8 mouse cellular contexts compared by ENCODE assay signal in the genomic region with DNA sequence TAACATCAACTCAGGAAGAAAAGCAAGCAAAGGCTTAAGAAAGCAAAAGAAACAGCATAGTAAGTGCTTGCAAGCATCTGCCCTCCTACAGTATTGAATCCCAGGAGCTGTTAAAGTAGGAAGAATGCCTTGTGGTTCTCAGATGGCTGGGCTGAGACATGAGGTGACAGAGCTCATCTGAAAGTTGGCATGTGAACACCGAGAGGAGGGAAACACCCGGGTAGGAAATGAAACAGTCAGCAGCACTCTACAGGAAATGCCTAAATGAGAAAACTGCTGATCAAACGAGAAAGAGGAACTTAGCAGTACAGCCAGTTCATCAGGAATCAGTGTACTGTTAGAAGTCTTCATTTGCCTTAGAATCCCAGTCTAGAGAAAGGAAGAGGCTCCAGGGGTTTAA.
A peak's percentile ranks its signal among the peaks of the same experiment; 100 is the strongest.
DNase-seq lines count a peak whose midpoint lies in the region; ATAC-seq and TF ChIP-seq lines count a peak whose summit lies in the region.

No protein-coding gene starts in this region.

- TF ChIP-seq EP300 in heart, adult 2 months (IDR thresholded peaks at IDR 0.05; ENCODE audit: insufficient read depth, low read depth, low read length) = no peak
- TF ChIP-seq EP300 in liver, postnatal 0 days (IDR thresholded peaks at IDR 0.05; ENCODE audit: low read depth) = 0 out of 2 replicates have a peak, but pooled peaks have one; percentile 16

- peak in 1 of 2 experiments; percentile 51 for DNase-seq in heart, adult 2 months
- no peak for DNase-seq in heart, postnatal 4 days
- DNase-seq in CD4-positive helper T cell, adult 2 months (ENCODE audit: low read depth, low spot score) = peak; percentile 58
- DNase-seq in cerebellum, adult 2 months = peak; percentile 34 to 72
- DNase-seq in liver, postnatal 0 days = no peak
- DNase-seq in thymus, postnatal 4 days = peak; percentile 42
- DNase-seq in retina, postnatal 1 day = no peak

- H3K27ac ChIP-seq in heart, adult 2 months = peak overlapping the region; percentile 2; the same call in 1 of the 2 replicates
- H3K27ac ChIP-seq in cerebellum, adult 2 months (ENCODE audit: insufficient read depth, low read length) = no peak overlapping the region
- H3K27ac ChIP-seq in liver, postnatal 0 days (ENCODE audit: low read depth) = peak overlapping the region; percentile 55
- no peak overlapping the region for H3K27ac ChIP-seq in intestine, postnatal 0 days (ENCODE audit: low read depth, low read length)

- no peaks in the 10 kb centered on the region for H3K79me2 ChIP-seq in heart, adult 2 months (replicated peaks; ENCODE audit: control insufficient read depth, insufficient read depth, low read length)

- H3K9ac ChIP-seq in heart, adult 2 months (ENCODE audit: low read depth, low read length) = no peak overlapping the region
- no peak overlapping the region for H3K9ac ChIP-seq in liver, postnatal 0 days (replicated peaks)
- no peak overlapping the region for H3K9ac ChIP-seq in intestine, postnatal 0 days (ENCODE audit: low read depth, low read length)

- intact Hi-C loops in heart, adult 2 months (cut with DNase I) = loop anchor here (5.0 kb wide), 1 partner anchor 143 kb away; a partner anchor contains a TSS

- TF ChIP-seq POLR2A in heart, adult 2 months (IDR thresholded peaks at IDR 0.05; ENCODE audit: insufficient read depth, low read depth, low read length) = no peak
- no peak for TF ChIP-seq POLR2A in cerebellum, adult 2 months (IDR thresholded peaks at IDR 0.05; ENCODE audit: borderline replicate concordance, insufficient read depth, low read length)

- 6% methylated on average over 3 of the region's 3 CpGs for WGBS in heart, adult 2 months
- WGBS in cerebellum, adult 2 months = 3% methylated on average over 3 of the region's 3 CpGs
- WGBS in liver, postnatal 0 days (ENCODE audit: insufficient replicate concordance) = 23% methylated on average over 3 of the region's 3 CpGs
- WGBS in intestine, postnatal 0 days = 38% methylated on average over 3 of the region's 3 CpGs

- ATAC-seq in liver, postnatal 0 days = peak; percentile 45
- no peak for ATAC-seq in intestine, postnatal 0 days

- peaks cover 12% of the 10 kb centered on the region for H3K4me1 ChIP-seq in heart, adult 2 months (ENCODE audit: control insufficient read depth, insufficient read depth, low read length)
- H3K4me1 ChIP-seq in cerebellum, adult 2 months (ENCODE audit: control insufficient read depth, insufficient read depth, low read length) = peaks cover 12% of the 10 kb centered on the region
- H3K4me1 ChIP-seq in liver, postnatal 0 days (ENCODE audit: insufficient read depth) = peaks cover 9% of the 10 kb centered on the region; the same call in 1 of the 2 replicates
- no peaks in the 10 kb centered on the region for H3K4me1 ChIP-seq in intestine, postnatal 0 days (replicated peaks; ENCODE audit: control insufficient read depth, insufficient read depth, low read length)

- peaks cover 18% of the 10 kb centered on the region for H3K36me3 ChIP-seq in heart, adult 2 months (ENCODE audit: control insufficient read depth, insufficient read depth, low read length)
- H3K36me3 ChIP-seq in liver, postnatal 0 days (replicated peaks; ENCODE audit: insufficient read depth, low read length) = no peaks in the 10 kb centered on the region
- H3K36me3 ChIP-seq in intestine, postnatal 0 days (ENCODE audit: control insufficient read depth, insufficient read depth) = no peaks in the 10 kb centered on the region

- H3K4me2 ChIP-seq in liver, postnatal 0 days (ENCODE audit: low read depth, low read length) = peak overlapping the region; percentile 40; the same call in 1 of the 2 replicates
- no peak overlapping the region for H3K4me2 ChIP-seq in intestine, postnatal 0 days (replicated peaks; ENCODE audit: low read depth)

- no peak for TF ChIP-seq CTCF in heart, adult 2 months (IDR thresholded peaks at IDR 0.05)
- no peak for TF ChIP-seq CTCF in cerebellum, adult 2 months (IDR thresholded peaks at IDR 0.05; ENCODE audit: borderline replicate concordance, insufficient read depth, low read depth, low read length)
- no peak for TF ChIP-seq CTCF in liver, postnatal 0 days (IDR thresholded peaks at IDR 0.05; ENCODE audit: low read depth)
- TF ChIP-seq CTCF in intestine, postnatal 0 days (IDR thresholded peaks at IDR 0.05; ENCODE audit: low read depth) = no peak

- no peak overlapping the region for H3K4me3 ChIP-seq in heart, adult 2 months
- no peak overlapping the region for H3K4me3 ChIP-seq in cerebellum, adult 2 months (replicated peaks; ENCODE audit: insufficient read depth, low read depth, low read length)
- no peak overlapping the region for H3K4me3 ChIP-seq in liver, postnatal 0 days (ENCODE audit: low read depth, low read length)
- H3K4me3 ChIP-seq in intestine, postnatal 0 days (ENCODE audit: low read depth, low read length) = no peak overlapping the region

- no peaks in the 10 kb centered on the region for H3K9me3 ChIP-seq in liver, postnatal 0 days (ENCODE audit: low read length)
- H3K9me3 ChIP-seq in intestine, postnatal 0 days (ENCODE audit: control insufficient read depth) = no peaks in the 10 kb centered on the region

- no peaks in the 10 kb centered on the region for H3K27me3 ChIP-seq in heart, adult 2 months (ENCODE audit: control insufficient read depth, insufficient read depth, low read length)
- no peaks in the 10 kb centered on the region for H3K27me3 ChIP-seq in cerebellum, adult 2 months (ENCODE audit: control insufficient read depth, insufficient read depth, low read length)
- H3K27me3 ChIP-seq in liver, postnatal 0 days (ENCODE audit: insufficient read depth, low read length) = no peaks in the 10 kb centered on the region
- no peaks in the 10 kb centered on the region for H3K27me3 ChIP-seq in intestine, postnatal 0 days (replicated peaks; ENCODE audit: control insufficient read depth, insufficient read depth, low read length)

Comparison
In these comparisons a context has a peak if more than half of its experiments do, and no peak if none do; other contexts are left out.
1. DNase-seq: peak in CD4-positive helper T cell, adult 2 months (single experiment), cerebellum, adult 2 months (2 of 2) and thymus, postnatal 4 days (single experiment); none in heart, postnatal 4 days (single experiment), liver, postnatal 0 days (single experiment) and retina, postnatal 1 day (single experiment).
2. H3K27ac ChIP-seq: peak in heart, adult 2 months (single experiment) and liver, postnatal 0 days (single experiment); none in cerebellum, adult 2 months (single experiment) and intestine, postnatal 0 days (single experiment).